In genomic region chr4:53823697-53824096, GRCm38 (mm10) we compare ENCODE assay signal across 10 mouse cellular contexts. TPM values are rescaled to one million over a fixed set of nuclear protein-coding genes. Genes with fewer than 3 reads are reported as not detected.
DNase-seq lines count a peak whose midpoint lies in the region; ATAC-seq and TF ChIP-seq lines count a peak whose summit lies in the region.
"Had no signal": no experiment of that assay in that cellular context is flagged by ENCODE, and none has a peak within 500 bp of the region (broad histone marks: within the 10 kb centered on the region; RNA-seq: fewer than 3 reads in every experiment).

No protein-coding gene starts in this region.

- no peak overlapping the region for H3K9ac ChIP-seq in heart, embryonic 11.5 days (ENCODE audit: low read depth, low read length)
- H3K9ac ChIP-seq: embryonic facial prominence, embryonic 13.5 days; heart, embryonic 15.5 days had no signal

- H3K36me3 ChIP-seq in heart, embryonic 11.5 days (ENCODE audit: control insufficient read depth, insufficient read depth, low read length) = no peaks in the 10 kb centered on the region
- no peaks in the 10 kb centered on the region for H3K36me3 ChIP-seq in thymus, adult 2 months (ENCODE audit: control insufficient read depth, insufficient read depth, low read length)
- H3K36me3 ChIP-seq: embryonic facial prominence, embryonic 13.5 days; heart, embryonic 15.5 days had no signal

- no peaks in the 10 kb centered on the region for H3K4me1 ChIP-seq in heart, embryonic 11.5 days (ENCODE audit: control insufficient read depth, insufficient read depth, low read length)
- no peaks in the 10 kb centered on the region for H3K4me1 ChIP-seq in thymus, adult 2 months (replicated peaks; ENCODE audit: control insufficient read depth, insufficient read depth, low read length)

- no peak for ATAC-seq in heart, embryonic 11.5 days (replicated peaks; ENCODE audit: insufficient number of reproducible peaks, low FRiP score, low TSS enrichment)

- no peaks in the 10 kb centered on the region for H3K27me3 ChIP-seq in heart, embryonic 11.5 days (ENCODE audit: control insufficient read depth, insufficient read depth, low read length)
- no peaks in the 10 kb centered on the region for H3K27me3 ChIP-seq in thymus, adult 2 months (ENCODE audit: control insufficient read depth, insufficient read depth, low read length)
- H3K27me3 ChIP-seq: embryonic facial prominence, embryonic 13.5 days; heart, embryonic 15.5 days had no signal

- no peak for TF ChIP-seq POLR2A in thymus, adult 2 months (IDR thresholded peaks at IDR 0.05; ENCODE audit: control insufficient read depth, extremely low read depth, insufficient read depth, low read length, poor library complexity)

- no peaks in the 10 kb centered on the region for H3K9me3 ChIP-seq in heart, embryonic 11.5 days (replicated peaks; ENCODE audit: control insufficient read depth, low read length)
- H3K9me3 ChIP-seq: embryonic facial prominence, embryonic 13.5 days; heart, embryonic 15.5 days had no signal

- H3K4me2 ChIP-seq in heart, embryonic 11.5 days = no peak overlapping the region
- H3K4me2 ChIP-seq: embryonic facial prominence, embryonic 13.5 days; heart, embryonic 15.5 days had no signal

- TF ChIP-seq CTCF in thymus, adult 2 months (IDR thresholded peaks at IDR 0.05; ENCODE audit: borderline replicate concordance, control insufficient read depth, extremely low read depth, insufficient read depth, low read length, poor library complexity) = no peak

- 53% methylated on average over 6 of the region's 6 CpGs for WGBS in heart, embryonic 11.5 days (ENCODE audit: insufficient replicate concordance)
- 57% methylated on average over 6 of the region's 6 CpGs for WGBS in thymus, adult 2 months

- peak; percentile 62 for DNase-seq in heart, adult 8-10 months (ENCODE audit: low spot score)
- peak; percentile 33 for DNase-seq in urinary bladder, postnatal 25 days (ENCODE audit: low spot score)
- no peak for DNase-seq in urinary bladder, adult 2 months (ENCODE audit: low spot score)
- peak; percentile 81 to 92 for DNase-seq in lung, adult 18-20 months
- DNase-seq in thymus, adult 2 months = no peak
- DNase-seq in embryo, embryonic 11 days = no peak
- DNase-seq in Muller cell, postnatal 12 days (ENCODE audit: inconsistent ontology term) = no peak

- H3K4me3 ChIP-seq in heart, embryonic 11.5 days (ENCODE audit: low read depth, low read length) = no peak overlapping the region
- no peak overlapping the region for H3K4me3 ChIP-seq in thymus, adult 2 months (ENCODE audit: control insufficient read depth, insufficient read depth, low read length)
- H3K4me3 ChIP-seq: embryonic facial prominence, embryonic 13.5 days; heart, embryonic 15.5 days had no signal

- H3K27ac ChIP-seq in heart, embryonic 11.5 days (ENCODE audit: low read depth, low read length) = no peak overlapping the region
- no peak overlapping the region for H3K27ac ChIP-seq in thymus, adult 2 months (ENCODE audit: control insufficient read depth, insufficient read depth, low read length)
- H3K27ac ChIP-seq: embryonic facial prominence, embryonic 13.5 days; heart, embryonic 15.5 days had no signal

RNA-seq across cellular contexts. Expression of gene Tmem38b, which starts 2.1 kb away (rescaled TPM):
- 10 to 100 TPM; 21.7 to 30.6 (median 27.4) TPM for total RNA-seq in heart, adult 8-10 months (2022)
- polyA plus RNA-seq in heart, embryonic 11.5 days (2014; fragmentation: Nextera tagmentation; extraction: Ambion mirVana) = 13.3 and 14.4 TPM in 2 replicates
- 15.5 and 30.2 TPM in 2 replicates for polyA plus RNA-seq in urinary bladder, adult 2 months (2012; rRNA removed)
- 1.9 and 2.9 TPM in 2 replicates for polyA plus RNA-seq in thymus, adult 2 months (2012; rRNA removed)

RNA-seq across cellular contexts. Expression of gene Tal2, which starts 44.2 kb away (rescaled TPM):
- total RNA-seq in heart, adult 8-10 months (2022) = under 1 TPM in 3 of 4 experiments, not detected in 1; 0.09 to 0.22 (median 0.09) TPM
- 0.07 and 0.10 TPM in 2 replicates for polyA plus RNA-seq in heart, embryonic 11.5 days (2014; fragmentation: Nextera tagmentation; extraction: Ambion mirVana)
- polyA plus RNA-seq in urinary bladder, adult 2 months (2012; rRNA removed) = 0.29 and 0.32 TPM in 2 replicates
- polyA plus RNA-seq in thymus, adult 2 months (2012; rRNA removed) = 0.05 TPM in 1 of 2 replicates, not detected in the other
- polyA plus RNA-seq: heart, embryonic 15.5 days had no signal

Comparison
In these comparisons a context has a peak if more than half of its experiments do, and no peak if none do; other contexts are left out.
1. DNase-seq: peak in heart, adult 8-10 months (single experiment), urinary bladder, postnatal 25 days (single experiment) and lung, adult 18-20 months (2 of 2); none in urinary bladder, adult 2 months (single experiment), thymus, adult 2 months (single experiment), embryo, embryonic 11 days (single experiment) and Muller cell, postnatal 12 days (single experiment).